Mouse (Mus musculus) thymus, adult 2 months (tissue): ENCODE results near the gene Grap2. TPM values are rescaled to one million over a fixed set of nuclear protein-coding genes. Genes with fewer than 3 reads are reported as not detected.

Experiments used
- DNase-seq: peaks from one replicate; pipeline ENCODE4 v3.0.0; 2021
- H3K27ac ChIP-seq: fragments of 200-500 bp; 2 replicates; pipeline ENCODE4 v1.5.1; 2012; ENCODE audit warnings: low read length, control low read depth; ENCODE audit not compliant: control insufficient read depth, insufficient read depth
- H3K27me3 ChIP-seq: fragments of 200-500 bp; 2 replicates; pipeline ENCODE4 v1.6.1; 2012; ENCODE audit warnings: mild to moderate bottlenecking, low read length, moderate library complexity, mixed read lengths; ENCODE audit not compliant: control insufficient read depth, insufficient read depth
- H3K36me3 ChIP-seq: fragments of 200-500 bp; 2 replicates; pipeline ENCODE4 v1.6.1; 2012; ENCODE audit warnings: mild to moderate bottlenecking, low read length, moderate library complexity; ENCODE audit not compliant: control insufficient read depth, insufficient read depth
- H3K4me1 ChIP-seq: fragments of 200-500 bp; replicated peaks from 2 replicates; pipeline ENCODE4 v1.6.1; 2012; ENCODE audit warnings: low read length; ENCODE audit not compliant: control insufficient read depth, insufficient read depth
- H3K4me3 ChIP-seq: fragments of 200-500 bp; 2 replicates; pipeline ENCODE4 v1.5.1; 2012; ENCODE audit warnings: mild to moderate bottlenecking, low read length, control low read depth, moderate library complexity; ENCODE audit not compliant: control insufficient read depth, insufficient read depth
- CTCF ChIP-seq: fragments of 200-500 bp; IDR thresholded peaks from 2 replicates; pipeline ENCODE4 v1.5.1; 2012; ENCODE audit warnings: mild to moderate bottlenecking, control low read depth, low read length, moderate library complexity, borderline replicate concordance; ENCODE audit not compliant: control insufficient read depth, poor library complexity, insufficient read depth; ENCODE audit errors: extremely low read depth
- POLR2A ChIP-seq: fragments of 200-500 bp; IDR thresholded peaks from 2 replicates; pipeline ENCODE4 v1.6.1; 2012; ENCODE audit warnings: mild to moderate bottlenecking, low read length, control low read depth, moderate library complexity; ENCODE audit not compliant: control insufficient read depth, poor library complexity, insufficient read depth; ENCODE audit errors: extremely low read depth
- WGBS: fragments of 180-500 bp; shearing (Covaris S2); methylation state at CpG from one replicate; pipeline ENCODE4 v1.1.7; 2018; 5-methylcytosine and 5-hydroxymethylcytosine counted together
- polyA plus RNA-seq: library from polyadenylated mRNA; depleted of rRNA; stranded (reverse); fragments of >200 nt; gene quantifications from 2 replicates; pipeline ENCODE4 v1.2.3, GENCODE M21; 2012; rRNA removed

The Grap2 gene
- polyA plus RNA-seq, 1 experiment, result 139 TPM

GRCm38 (mm10) chr15:80688536-80688935, 116.1 kb downstream of the Grap2 start:
- TF ChIP-seq CTCF (no peak), POLR2A (no peak)
- H3K27me3 ChIP-seq, result no peaks in the 10 kb centered on the region
- no peak for DNase-seq
- H3K4me1 ChIP-seq, result peaks cover 23% of the 10 kb centered on the region
- no peaks in the 10 kb centered on the region for H3K36me3 ChIP-seq
- WGBS, result 96% methylated on average over 7 of the region's 7 CpGs
- H3K27ac ChIP-seq, result no peak overlapping the region
- no peak overlapping the region for H3K4me3 ChIP-seq

DNA sequence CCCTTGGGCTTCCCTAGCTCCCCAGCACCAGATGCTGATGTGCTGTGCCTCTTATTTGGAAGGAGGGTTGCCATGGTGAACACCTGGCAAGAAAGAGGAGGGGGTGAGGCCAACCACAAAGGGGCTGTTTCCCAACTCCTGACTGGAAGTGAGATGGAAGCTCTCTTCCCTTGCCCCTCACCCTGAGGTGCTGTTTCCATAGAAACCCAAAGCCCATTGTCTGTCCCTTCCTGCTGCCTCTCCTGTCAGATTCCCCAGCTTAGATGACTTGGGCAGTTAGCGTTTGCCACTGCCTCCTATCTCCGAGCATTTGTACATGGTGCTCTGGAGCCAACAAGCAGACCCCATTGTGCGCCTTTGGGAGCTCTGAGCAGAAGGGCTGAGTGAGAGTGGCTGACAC, 121.1 kb downstream of the Grap2 start:
- no peak for DNase-seq
- Histone ChIP-seq H3K27ac (no peak overlapping the region), H3K36me3 (no peaks in the 10 kb centered on the region), H3K4me1 (peaks cover 41% of the 10 kb centered on the region), H3K27me3 (no peaks in the 10 kb centered on the region), H3K4me3 (no peak overlapping the region)
- 91% methylated on average over 3 of the region's 3 CpGs for WGBS
- no peak for TF ChIP-seq POLR2A
- TF ChIP-seq CTCF, result no peak

GRCm38 (mm10) chr15:80694125-80694910, 121.9 kb downstream of the Grap2 start:
- peaks cover 48% of the 10 kb centered on the region for H3K4me1 ChIP-seq
- H3K36me3 ChIP-seq, result no peaks in the 10 kb centered on the region
- peak; percentile 77 for DNase-seq
- H3K27me3 ChIP-seq, result no peaks in the 10 kb centered on the region
- TF ChIP-seq POLR2A (no peak), CTCF (peak; percentile 81)
- WGBS, result 46% methylated on average over 11 of the region's 11 CpGs
- H3K4me3 ChIP-seq, result no peak overlapping the region
- H3K27ac ChIP-seq, result no peak overlapping the region

DNA sequence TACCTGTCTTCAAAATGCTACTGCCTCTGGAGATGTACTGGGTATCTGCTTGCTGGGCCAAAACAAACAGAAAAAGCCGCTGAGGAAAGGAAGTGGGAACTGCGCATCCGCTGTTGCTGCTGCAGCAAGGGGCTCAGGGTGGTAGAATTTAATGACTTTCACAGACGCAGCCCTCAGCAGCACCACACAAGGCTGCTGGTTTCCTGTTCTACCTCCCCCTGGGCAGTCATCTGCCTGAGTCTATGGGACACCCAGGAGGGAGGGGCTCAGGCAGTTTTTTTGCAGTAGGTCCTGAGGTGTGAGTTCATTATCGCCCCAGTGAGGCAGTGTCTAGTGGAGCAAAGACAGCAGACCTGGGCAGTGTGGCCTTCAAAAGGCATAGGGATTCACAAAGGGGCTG, 125.2 kb downstream of the Grap2 start:
- H3K27me3 ChIP-seq, result no peaks in the 10 kb centered on the region
- WGBS, result 5% methylated on average over 5 of the region's 5 CpGs
- peaks cover 56% of the 10 kb centered on the region for H3K4me1 ChIP-seq
- peak overlapping the region; percentile 94 for H3K27ac ChIP-seq
- TF ChIP-seq CTCF (peak; percentile 11; the same call in 1 of the 2 replicates), POLR2A (0 out of 2 replicates have a peak, but pooled peaks have one; percentile 54)
- DNase-seq, result peak; percentile 81
- H3K36me3 ChIP-seq, result no peaks in the 10 kb centered on the region
- H3K4me3 ChIP-seq, result no peak overlapping the region

DNA sequence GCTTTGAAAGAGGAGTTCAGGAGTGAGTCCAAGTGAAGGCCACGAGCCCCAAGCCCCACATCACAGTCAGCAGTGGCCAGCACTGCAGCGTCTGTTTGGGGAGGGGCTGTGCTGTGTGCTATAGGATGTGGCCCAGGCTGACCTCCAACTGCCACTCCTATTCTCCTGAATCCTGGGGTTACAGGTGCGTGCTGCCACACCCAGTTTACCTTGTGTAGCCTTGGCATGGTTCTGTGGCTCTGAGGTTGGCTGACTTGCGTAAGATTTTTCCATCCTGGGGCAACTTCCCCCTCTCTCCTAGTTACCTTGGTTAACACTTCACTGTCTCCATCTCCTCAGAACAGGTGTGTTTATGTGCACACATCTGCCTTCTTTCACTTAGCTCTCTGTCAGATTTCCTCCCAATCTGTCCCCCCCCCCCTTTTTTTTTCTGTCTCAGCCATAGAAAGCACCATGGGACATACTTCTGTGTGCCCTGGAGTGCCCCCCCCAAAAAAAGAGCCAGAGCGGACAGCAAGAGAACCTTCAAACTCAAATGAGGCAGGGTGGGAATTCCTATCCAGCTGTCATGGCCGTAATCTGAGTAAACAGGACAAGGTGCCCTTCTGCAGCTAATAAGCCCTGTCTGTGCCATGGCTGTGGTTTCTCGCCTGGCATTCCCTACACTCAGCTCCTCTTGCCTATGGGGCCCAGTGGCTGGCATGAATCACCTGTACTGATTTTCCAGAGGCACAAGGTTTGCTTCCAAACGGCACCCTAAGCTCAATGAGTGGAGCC, 129.3 kb downstream of the Grap2 start:
- no peak for DNase-seq
- H3K27ac ChIP-seq, result no peak overlapping the region
- H3K4me3 ChIP-seq, result no peak overlapping the region
- H3K36me3 ChIP-seq, result no peaks in the 10 kb centered on the region
- no peaks in the 10 kb centered on the region for H3K27me3 ChIP-seq
- H3K4me1 ChIP-seq, result peaks cover 40% of the 10 kb centered on the region
- TF ChIP-seq POLR2A, result no peak
- no peak for TF ChIP-seq CTCF
- 65% methylated on average over 8 of the region's 8 CpGs for WGBS

Other genes with a start within 250 kb of the Grap2 start
- 0.09 TPM in 2 replicates for gene Enthd1, start 7.4 kb upstream of the Grap2 start, polyA plus RNA-seq
- gene Fam83f, start 99.3 kb downstream of the Grap2 start, polyA plus RNA-seq, result 3.5 and 5.4 TPM in 2 replicates
- 56.1 and 57.9 TPM in 2 replicates for gene Tnrc6b, start 138.7 kb downstream of the Grap2 start, polyA plus RNA-seq